Mouse (Mus musculus): ENCODE results near the gene Iqschfp. TPM values are rescaled to one million over a fixed set of nuclear protein-coding genes. Genes with fewer than 3 reads are reported as not detected.

The Iqschfp gene
- total and polyA plus RNA-seq, 2 experiments from 2014 or later, result not detected

DNA sequence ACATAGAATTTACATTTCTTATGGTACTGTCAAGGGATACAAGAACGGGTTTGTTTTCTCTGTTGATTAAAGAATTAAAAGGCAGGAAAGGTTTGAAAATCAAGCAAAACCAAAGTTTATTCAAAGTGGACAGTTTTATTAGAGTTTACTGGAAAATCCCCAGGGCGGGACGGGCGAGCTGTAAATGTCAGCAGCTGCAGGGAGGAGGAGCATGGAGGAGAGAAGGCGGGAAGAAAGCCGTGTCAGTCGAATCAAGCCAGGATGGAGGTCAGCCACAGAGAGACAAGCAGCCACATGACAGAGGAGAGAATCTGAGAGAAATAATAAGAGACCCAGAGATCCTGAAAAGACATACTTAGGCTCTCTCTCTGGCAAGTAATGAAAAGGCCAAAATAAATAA, 487.2 kb downstream of the Iqschfp start:
- Histone ChIP-seq H3K9me3 (replicated peaks; ENCODE audit: control insufficient read depth, low read length) (no peaks in the 10 kb centered on the region), H3K27me3 (ENCODE audit: control insufficient read depth, insufficient read depth, low read length) (no peaks in the 10 kb centered on the region), H3K4me1 (ENCODE audit: control insufficient read depth, insufficient read depth) (no peaks in the 10 kb centered on the region), H3K36me3 (replicated peaks; ENCODE audit: control insufficient read depth, insufficient read depth, low read length) (no peaks in the 10 kb centered on the region), H3K4me2 (ENCODE audit: low read depth, low read length) (no peak overlapping the region), H3K27ac (ENCODE audit: low read depth) (no peak overlapping the region), H3K4me3 (ENCODE audit: low read depth, low read length) (no peak overlapping the region), H3K9ac (replicated peaks; ENCODE audit: low read depth, low read length) (no peak overlapping the region)
- ATAC-seq (ENCODE audit: insufficient read depth, low read depth), result no peak
- 51% methylated on average over 7 of the region's 7 CpGs for whole genome bisulfite sequencing
- no peak for TF ChIP-seq CTCF (IDR thresholded peaks at IDR 0.05; ENCODE audit: low read depth)
- no peak for TF ChIP-seq EP300 (IDR thresholded peaks at IDR 0.05; ENCODE audit: low read depth)
- DNase-seq (ENCODE audit: low spot score), result no peak

DNA sequence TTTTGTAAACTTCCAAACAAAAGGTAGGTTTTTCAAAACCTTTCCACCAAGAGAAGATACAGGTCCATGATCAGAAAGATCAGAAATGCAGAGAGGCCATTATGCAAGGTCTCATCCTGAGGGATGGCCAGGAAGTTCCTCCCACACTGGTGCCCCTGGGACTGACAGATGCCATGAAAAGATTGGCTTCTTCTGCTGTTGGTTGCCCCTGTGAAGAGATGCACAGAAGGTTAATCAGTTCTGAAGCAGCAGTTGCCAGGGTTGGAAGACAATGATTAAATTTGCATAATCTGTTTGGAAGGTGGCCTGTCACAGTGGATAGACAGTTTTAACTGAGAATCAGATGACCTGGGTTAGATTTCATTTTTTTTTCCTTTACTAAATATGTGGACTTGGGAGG, 491.6 kb downstream of the Iqschfp start:
- TF ChIP-seq EP300 (IDR thresholded peaks at IDR 0.05; ENCODE audit: low read depth) (no peak), CTCF (IDR thresholded peaks at IDR 0.05; ENCODE audit: low read depth) (no peak)
- ATAC-seq (ENCODE audit: insufficient read depth, low read depth), result no peak
- Histone ChIP-seq H3K4me3 (ENCODE audit: low read depth, low read length) (no peak overlapping the region), H3K36me3 (replicated peaks; ENCODE audit: control insufficient read depth, insufficient read depth, low read length) (no peaks in the 10 kb centered on the region), H3K27me3 (ENCODE audit: control insufficient read depth, insufficient read depth, low read length) (no peaks in the 10 kb centered on the region), H3K27ac (ENCODE audit: low read depth) (no peak overlapping the region), H3K9me3 (replicated peaks; ENCODE audit: control insufficient read depth, low read length) (no peaks in the 10 kb centered on the region), H3K9ac (replicated peaks; ENCODE audit: low read depth, low read length) (no peak overlapping the region), H3K4me1 (ENCODE audit: control insufficient read depth, insufficient read depth) (no peaks in the 10 kb centered on the region), H3K4me2 (ENCODE audit: low read depth, low read length) (no peak overlapping the region)
- DNase-seq (ENCODE audit: low spot score), result no peak

DNA sequence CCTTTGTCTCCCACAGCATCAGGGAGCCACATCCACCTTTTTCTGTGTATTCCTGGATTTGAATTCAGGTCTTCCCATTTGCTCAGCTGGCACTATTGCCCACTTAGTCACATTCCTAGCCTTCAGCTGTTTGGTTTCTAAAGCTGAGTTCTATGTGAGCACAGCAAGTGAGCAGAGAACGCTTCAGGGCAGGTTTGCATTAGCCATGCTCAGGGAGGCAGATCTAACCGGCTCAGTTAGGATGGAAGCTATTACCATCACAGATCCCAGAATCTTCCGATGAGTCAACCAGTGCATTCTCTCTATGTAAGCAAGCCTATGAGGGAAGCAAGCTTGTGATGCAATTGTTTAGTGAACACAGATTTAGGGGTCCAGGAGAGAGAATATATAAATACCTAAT, 493.5 kb downstream of the Iqschfp start:
- no peaks in the 10 kb centered on the region for H3K36me3 ChIP-seq (replicated peaks; ENCODE audit: control insufficient read depth, insufficient read depth, low read length)
- WGBS, result 87% methylated on average over 3 of the region's 3 CpGs

DNA sequence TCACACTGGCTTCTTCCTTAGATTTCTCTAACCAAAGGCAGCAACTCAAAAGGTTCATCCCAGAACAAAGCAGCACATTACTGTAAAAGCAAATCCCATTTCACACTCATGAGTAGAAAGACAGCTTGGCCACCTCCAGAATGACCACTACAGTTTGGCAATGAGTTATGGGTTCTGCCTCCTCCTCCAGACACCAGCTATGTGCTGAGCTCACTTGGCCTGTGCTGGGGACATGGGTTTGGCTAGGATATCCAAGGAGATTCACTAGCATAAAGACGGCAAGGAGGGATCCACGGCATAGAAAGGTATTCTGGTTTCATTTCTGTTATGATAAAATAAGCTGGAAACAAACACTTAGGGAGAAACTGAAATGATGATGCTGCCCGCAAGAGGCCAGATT, 496.0 kb downstream of the Iqschfp start:
- WGBS, result 83% methylated on average over 3 of the region's 3 CpGs
- H3K27ac ChIP-seq (ENCODE audit: low read depth), result no peak overlapping the region

More for the DNA sequence above, 493.5 kb downstream of the Iqschfp start:
- TF ChIP-seq CTCF (IDR thresholded peaks at IDR 0.05; ENCODE audit: low read depth) (no peak), EP300 (IDR thresholded peaks at IDR 0.05; ENCODE audit: low read depth) (no peak)
- Histone ChIP-seq H3K9ac (replicated peaks; ENCODE audit: low read depth, low read length) (no peak overlapping the region), H3K4me2 (ENCODE audit: low read depth, low read length) (no peak overlapping the region), H3K27ac (ENCODE audit: low read depth) (no peak overlapping the region), H3K4me3 (ENCODE audit: low read depth, low read length) (no peak overlapping the region), H3K9me3 (replicated peaks; ENCODE audit: control insufficient read depth, low read length) (no peaks in the 10 kb centered on the region), H3K4me1 (ENCODE audit: control insufficient read depth, insufficient read depth) (no peaks in the 10 kb centered on the region), H3K27me3 (ENCODE audit: control insufficient read depth, insufficient read depth, low read length) (no peaks in the 10 kb centered on the region)
- DNase-seq (ENCODE audit: low spot score) (no peak), ATAC-seq (ENCODE audit: insufficient read depth, low read depth) (no peak)

DNA sequence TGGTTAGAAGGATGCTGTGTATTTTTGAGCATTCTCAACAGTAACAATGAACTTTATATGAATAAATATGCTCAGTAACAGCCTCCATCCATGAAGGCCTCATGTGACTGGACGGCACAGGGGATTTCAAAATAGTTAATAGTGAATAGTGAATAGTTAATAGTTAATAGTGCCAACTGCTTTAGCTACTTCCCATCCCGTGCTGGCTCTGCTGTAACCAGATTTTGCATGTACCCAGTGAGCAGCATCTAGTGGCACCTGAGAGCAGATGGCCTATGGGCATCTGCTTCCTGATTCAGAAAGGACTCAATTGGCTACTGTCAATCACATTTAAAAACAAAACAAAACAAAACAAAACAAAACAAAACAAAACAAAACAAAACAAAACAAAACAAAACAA, 501.5 kb downstream of the Iqschfp start:
- Histone ChIP-seq H3K9ac (replicated peaks; ENCODE audit: low read depth, low read length) (no peak overlapping the region), H3K9me3 (replicated peaks; ENCODE audit: control insufficient read depth, low read length) (no peaks in the 10 kb centered on the region), H3K4me1 (ENCODE audit: control insufficient read depth, insufficient read depth) (no peaks in the 10 kb centered on the region), H3K27me3 (ENCODE audit: control insufficient read depth, insufficient read depth, low read length) (no peaks in the 10 kb centered on the region), H3K4me3 (ENCODE audit: low read depth, low read length) (no peak overlapping the region), H3K4me2 (ENCODE audit: low read depth, low read length) (no peak overlapping the region), H3K36me3 (replicated peaks; ENCODE audit: control insufficient read depth, insufficient read depth, low read length) (no peaks in the 10 kb centered on the region), H3K27ac (ENCODE audit: low read depth) (no peak overlapping the region)
- ATAC-seq (ENCODE audit: insufficient read depth, low read depth), result no peak
- WGBS, result 67% methylated on average over 2 of the region's 2 CpGs
- TF ChIP-seq EP300 (IDR thresholded peaks at IDR 0.05; ENCODE audit: low read depth) (no peak), CTCF (IDR thresholded peaks at IDR 0.05; ENCODE audit: low read depth) (no peak)
- DNase-seq (ENCODE audit: low spot score), result no peak

More for the DNA sequence above, 496.0 kb downstream of the Iqschfp start:
- H3K4me2 ChIP-seq (ENCODE audit: low read depth, low read length), result no peak overlapping the region
- no peaks in the 10 kb centered on the region for H3K36me3 ChIP-seq (replicated peaks; ENCODE audit: control insufficient read depth, insufficient read depth, low read length)
- ATAC-seq (ENCODE audit: insufficient read depth, low read depth), result no peak
- no peak overlapping the region for H3K4me3 ChIP-seq (ENCODE audit: low read depth, low read length)
- TF ChIP-seq EP300 (IDR thresholded peaks at IDR 0.05; ENCODE audit: low read depth), result no peak
- TF ChIP-seq CTCF (IDR thresholded peaks at IDR 0.05; ENCODE audit: low read depth), result no peak
- H3K27me3 ChIP-seq (ENCODE audit: control insufficient read depth, insufficient read depth, low read length), result no peaks in the 10 kb centered on the region
- DNase-seq (ENCODE audit: low spot score), result no peak
- H3K4me1 ChIP-seq (ENCODE audit: control insufficient read depth, insufficient read depth), result no peaks in the 10 kb centered on the region
- no peak overlapping the region for H3K9ac ChIP-seq (replicated peaks; ENCODE audit: low read depth, low read length)
- no peaks in the 10 kb centered on the region for H3K9me3 ChIP-seq (replicated peaks; ENCODE audit: control insufficient read depth, low read length)

DNA sequence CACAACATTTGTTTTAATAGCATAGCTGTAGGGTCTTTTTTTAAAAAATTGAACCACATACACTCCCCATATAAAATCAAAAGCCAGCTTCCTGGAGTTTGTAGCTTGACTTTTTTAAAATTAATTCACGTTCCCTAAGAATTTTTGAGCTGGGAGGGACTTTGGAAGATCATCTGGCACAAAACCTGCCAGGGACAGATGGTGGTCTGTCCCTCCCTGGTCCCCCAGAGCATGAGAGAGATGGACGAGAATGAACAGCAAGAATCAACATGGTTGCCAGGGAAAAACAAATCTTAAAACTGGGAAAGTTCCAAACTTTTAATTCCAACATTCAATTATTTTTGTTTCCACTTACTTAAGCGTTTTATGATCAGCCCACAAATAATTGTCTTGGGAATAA, 506.7 kb downstream of the Iqschfp start:
- DNase-seq (ENCODE audit: low spot score), result no peak
- 83% methylated on average over 3 of the region's 3 CpGs for WGBS
- Histone ChIP-seq H3K27me3 (ENCODE audit: control insufficient read depth, insufficient read depth, low read length) (no peaks in the 10 kb centered on the region), H3K27ac (ENCODE audit: low read depth) (no peak overlapping the region), H3K4me3 (ENCODE audit: low read depth, low read length) (no peak overlapping the region), H3K36me3 (replicated peaks; ENCODE audit: control insufficient read depth, insufficient read depth, low read length) (no peaks in the 10 kb centered on the region), H3K4me1 (ENCODE audit: control insufficient read depth, insufficient read depth) (peaks cover 5% of the 10 kb centered on the region; the same call in 1 of the 2 replicates), H3K9ac (replicated peaks; ENCODE audit: low read depth, low read length) (no peak overlapping the region), H3K4me2 (ENCODE audit: low read depth, low read length) (no peak overlapping the region), H3K9me3 (replicated peaks; ENCODE audit: control insufficient read depth, low read length) (no peaks in the 10 kb centered on the region)
- TF ChIP-seq CTCF (IDR thresholded peaks at IDR 0.05; ENCODE audit: low read depth), result no peak
- ATAC-seq (ENCODE audit: insufficient read depth, low read depth), result no peak
